Comparison of ENCODE assay signal across 8 mouse cellular contexts in genomic region chr8:47743419-47743818, GRCm38 (mm10). TPM values are rescaled to one million over a fixed set of nuclear protein-coding genes. Genes with fewer than 3 reads are reported as not detected.
DNase-seq lines count a peak whose midpoint lies in the region; ATAC-seq and TF ChIP-seq lines count a peak whose summit lies in the region.

No protein-coding gene starts in this region.

- TF ChIP-seq EP300 in lung, postnatal 0 days (IDR thresholded peaks at IDR 0.05): no peak

- peaks cover 0 to 5% of the 10 kb centered on the region in 2 experiments; a peak in 1 of 4 replicates for H3K4me1 ChIP-seq in ES-E14 (ENCODE audit: control insufficient read depth in 2 of 2, insufficient read depth in 2 of 2, low read length in 2 of 2, poor library complexity in 1 of 2)
- H3K4me1 ChIP-seq in forebrain, embryonic 15.5 days: peaks cover 6% of the 10 kb centered on the region; the same call in 1 of the 2 replicates
- no peaks in the 10 kb centered on the region for H3K4me1 ChIP-seq in lung, postnatal 0 days (ENCODE audit: insufficient read depth, low read depth, low read length)

- DNase-seq in ES-E14 (ENCODE audit: low read depth, low spot score): peak; percentile 72
- peak; percentile 69 for DNase-seq in cerebellum, adult 11 months
- DNase-seq in heart, postnatal 14 days: peak; percentile 87 to 94
- peak; percentile 77 to 93 for DNase-seq in layer of hippocampus, adult 2 months (ENCODE audit: low spot score in 2 of 2)
- DNase-seq in lung, postnatal 0 days (ENCODE audit: low spot score): peak; percentile 79
- peak; percentile 83 for DNase-seq in retina, postnatal 1 day
- peak; percentile 80 for DNase-seq in thymus, postnatal 4 days

- H3K36me3 ChIP-seq in ES-E14 (ENCODE audit: control insufficient read depth, insufficient read depth, low read length, poor library complexity, severe bottlenecking): no peaks in the 10 kb centered on the region
- H3K36me3 ChIP-seq in forebrain, embryonic 15.5 days: no peaks in the 10 kb centered on the region
- H3K36me3 ChIP-seq in lung, postnatal 0 days (ENCODE audit: insufficient read depth, low read length): no peaks in the 10 kb centered on the region

- WGBS in forebrain, embryonic 15.5 days: 9% methylated on average over 11 of the region's 11 CpGs
- WGBS in lung, postnatal 0 days: 5% methylated on average over 11 of the region's 11 CpGs

- no peaks in the 10 kb centered on the region for H3K9me3 ChIP-seq in ES-E14 (ENCODE audit: control insufficient read depth, insufficient read depth, low read depth, low read length)
- H3K9me3 ChIP-seq in forebrain, embryonic 15.5 days: no peaks in the 10 kb centered on the region
- no peaks in the 10 kb centered on the region for H3K9me3 ChIP-seq in lung, postnatal 0 days (ENCODE audit: low read length)

- peak; percentile 72 for ATAC-seq in forebrain, embryonic 15.5 days (replicated peaks)
- no peak; the same call in 1 of the 2 replicates for ATAC-seq in lung, postnatal 0 days

- H3K27me3 ChIP-seq in forebrain, embryonic 15.5 days: no peaks in the 10 kb centered on the region
- H3K27me3 ChIP-seq in lung, postnatal 0 days (replicated peaks; ENCODE audit: insufficient read depth, low read length): no peaks in the 10 kb centered on the region

- H3K9ac ChIP-seq in ES-E14 (ENCODE audit: insufficient read depth, low read depth, low read length, poor library complexity, severe bottlenecking): no peak overlapping the region
- no peak overlapping the region for H3K9ac ChIP-seq in forebrain, embryonic 15.5 days (replicated peaks)
- H3K9ac ChIP-seq in lung, postnatal 0 days (replicated peaks; ENCODE audit: low read depth): no peak overlapping the region

- TF ChIP-seq CTCF in layer of hippocampus, adult 2 months (conservative IDR thresholded peaks at IDR 0.05): peak; percentile 100
- TF ChIP-seq CTCF in lung, postnatal 0 days (IDR thresholded peaks at IDR 0.05): peak; percentile 93

- in situ Hi-C loops in ES-E14 (cut with MboI; ENCODE audit: low sequenced_read_pairs in 2 of 2, unreplicated experiment in 2 of 2): no loop called here

- peak overlapping the region; percentile 37 for H3K4me2 ChIP-seq in forebrain, embryonic 15.5 days (replicated peaks)
- no peak overlapping the region for H3K4me2 ChIP-seq in lung, postnatal 0 days (replicated peaks; ENCODE audit: low read depth, low read length)

- no peak overlapping the region for H3K27ac ChIP-seq in ES-E14 (ENCODE audit: insufficient read depth, low read depth, low read length, poor library complexity, severe bottlenecking)
- no peak overlapping the region for H3K27ac ChIP-seq in forebrain, embryonic 15.5 days (replicated peaks)
- H3K27ac ChIP-seq in layer of hippocampus, adult 2 months: no peak overlapping the region
- H3K27ac ChIP-seq in lung, postnatal 0 days (ENCODE audit: low read length): no peak overlapping the region

- intact Hi-C loops in heart, postnatal 14 days (cut with DNase I): loop anchor here (2.0 kb wide), 1 partner anchor 97 kb away; no protein-coding TSS in a partner anchor

- H3K4me3 ChIP-seq in ES-E14 (ENCODE audit: insufficient read depth in 1 of 2, low read depth in 1 of 2, low read length in 2 of 2, poor library complexity in 1 of 2, severe bottlenecking in 1 of 2): no peak overlapping the region
- peak overlapping the region; percentile 14; the same call in 1 of the 2 replicates for H3K4me3 ChIP-seq in forebrain, embryonic 15.5 days
- no peak overlapping the region for H3K4me3 ChIP-seq in layer of hippocampus, adult 2 months
- no peak overlapping the region for H3K4me3 ChIP-seq in lung, postnatal 0 days (ENCODE audit: low read depth, low read length)

TF ChIP-seq in ES-E14, 5 proteins besides CTCF, POLR2A, EP300 and RAD21:
- TF ChIP-seq ZNF384 (IDR thresholded peaks at IDR 0.05; ENCODE audit: low read depth, low read length) (no peak), HCFC1 (IDR thresholded peaks at IDR 0.05; ENCODE audit: borderline replicate concordance, insufficient read depth, low read length) (no peak), ZC3H11A (IDR thresholded peaks at IDR 0.05; ENCODE audit: borderline replicate concordance, low read depth, low read length) (peak; percentile 74; the same call in 1 of the 2 replicates), MAFK (IDR thresholded peaks at IDR 0.05; ENCODE audit: insufficient read depth, low read depth, low read length) (no peak)

RNA-seq across cellular contexts. Expression of gene Cdkn2aip, which starts 29.7 kb away (rescaled TPM):
- total RNA-seq in ES-E14 (2012; rRNA removed): 14.9 TPM in 2 replicates
- 46.1 and 46.2 TPM in 2 replicates for polyA plus RNA-seq in forebrain, embryonic 15.5 days (2015; fragmentation: Nextera tagmentation; extraction: Ambion mirVana)
- 10 to 100 TPM; 11.0 to 11.6 TPM for total RNA-seq in heart, postnatal 14 days (2021)
- 10 to 100 TPM; 14.3 to 17.2 TPM for total RNA-seq in layer of hippocampus, adult 2 months (2021)
- 22.1 and 23.0 TPM in 2 replicates for polyA plus RNA-seq in lung, postnatal 0 days (2015; fragmentation: Nextera tagmentation; extraction: Ambion mirVana)
